Mouse (Mus musculus): ENCODE measurements at regions not wholly inside any gene's neighbourhood (a gene's known extent, or its start where the extent isn't known, plus 50 kb on each side); places are given as distances from the start of the nearest gene placed in this dataset.

GRCm38 (mm10) chr9:41741500-41741899 lies 382.6 kb downstream of the Sorl1 start:
- TF ChIP-seq GATA4 (IDR thresholded peaks at IDR 0.05; ENCODE audit: insufficient replicate concordance, low read length): no peak

GRCm38 (mm10) chr9:41740536-41740935 lies 383.6 kb downstream of the Sorl1 start:
- TF ChIP-seq GATA4 (IDR thresholded peaks at IDR 0.05; ENCODE audit: insufficient replicate concordance, low read length): no peak

- no peak for TF ChIP-seq GATA4 (IDR thresholded peaks at IDR 0.05; ENCODE audit: insufficient replicate concordance, low read length)
Observed at GRCm38 (mm10) chr9:41737671-41738070, 386.4 kb downstream of the Sorl1 start.

- no peak for TF ChIP-seq GATA4 (IDR thresholded peaks at IDR 0.05; ENCODE audit: insufficient replicate concordance, low read length)
Observed at GRCm38 (mm10) chr9:41736881-41737280, 387.2 kb downstream of the Sorl1 start.

GRCm38 (mm10) chr9:41736234-41736859 lies 387.8 kb downstream of the Sorl1 start:
- TF ChIP-seq GATA4 (IDR thresholded peaks at IDR 0.05; ENCODE audit: insufficient replicate concordance, low read length): no peak

GRCm38 (mm10) chr9:41735448-41736233 lies 388.5 kb downstream of the Sorl1 start:
- no peak for TF ChIP-seq GATA4 (IDR thresholded peaks at IDR 0.05; ENCODE audit: insufficient replicate concordance, low read length)

GRCm38 (mm10) chr9:41734925-41735447 lies 389.1 kb downstream of the Sorl1 start:
- TF ChIP-seq GATA4 (IDR thresholded peaks at IDR 0.05; ENCODE audit: insufficient replicate concordance, low read length): no peak

- TF ChIP-seq GATA4 (IDR thresholded peaks at IDR 0.05; ENCODE audit: insufficient replicate concordance, low read length): no peak
Observed at GRCm38 (mm10) chr9:41721609-41722008, 402.5 kb downstream of the Sorl1 start.

- TF ChIP-seq GATA4 (IDR thresholded peaks at IDR 0.05; ENCODE audit: insufficient replicate concordance, low read length): no peak
Observed at GRCm38 (mm10) chr9:41715231-41715630, 408.9 kb downstream of the Sorl1 start.

- no peak for TF ChIP-seq GATA4 (IDR thresholded peaks at IDR 0.05; ENCODE audit: insufficient replicate concordance, low read length)
Observed at GRCm38 (mm10) chr9:41705972-41706371, 418.1 kb downstream of the Sorl1 start.

- TF ChIP-seq GATA4 (IDR thresholded peaks at IDR 0.05; ENCODE audit: insufficient replicate concordance, low read length): no peak
Observed at GRCm38 (mm10) chr9:41705461-41705903, 418.6 kb downstream of the Sorl1 start.

- no peak for TF ChIP-seq GATA4 (IDR thresholded peaks at IDR 0.05; ENCODE audit: insufficient replicate concordance, low read length)
Observed at GRCm38 (mm10) chr9:41703091-41703490, 421.0 kb downstream of the Sorl1 start.

- no peak for TF ChIP-seq GATA4 (IDR thresholded peaks at IDR 0.05; ENCODE audit: insufficient replicate concordance, low read length)
Observed at GRCm38 (mm10) chr9:41700683-41701082, 423.4 kb downstream of the Sorl1 start.

- no peak for TF ChIP-seq GATA4 (IDR thresholded peaks at IDR 0.05; ENCODE audit: insufficient replicate concordance, low read length)
Observed at GRCm38 (mm10) chr9:41699031-41699430, 425.1 kb downstream of the Sorl1 start.

- no peak for TF ChIP-seq GATA4 (IDR thresholded peaks at IDR 0.05; ENCODE audit: insufficient replicate concordance, low read length)
Observed at GRCm38 (mm10) chr9:41697611-41698467, 426.3 kb downstream of the Sorl1 start.

Measured in liver, adult (tissue).